Mouse (Mus musculus) stomach, embryonic 16.5 days (tissue): ENCODE measurements around the gene Tcf23. TPM values are rescaled to one million over a fixed set of nuclear protein-coding genes. Genes with fewer than 3 reads are reported as not detected.
A peak's percentile ranks its signal among the peaks of the same experiment; 100 is the strongest.

ENCODE experiments used
- ATAC-seq: fragments of 200-750 bp; cut with Nextera tagmentation; 2 replicates; pipeline ENCODE4 v1.8.0; 2017; ENCODE audit warnings: moderate number of reproducible peaks, moderate TSS enrichment; ENCODE audit not compliant: insufficient read depth, low FRiP score
- H3K27ac ChIP-seq: fragments of 300-500 bp; sonication (generic); 2 replicates; pipeline ENCODE4 v1.5.1; 2014; ENCODE audit warnings: low read length
- H3K27me3 ChIP-seq: fragments of 300-500 bp; sonication (generic); 2 replicates; pipeline ENCODE4 v1.6.1; 2014; ENCODE audit warnings: low read length, control low read depth, mixed read lengths; ENCODE audit not compliant: control insufficient read depth, insufficient read depth
- H3K36me3 ChIP-seq: fragments of 300-500 bp; sonication (generic); 2 replicates; pipeline ENCODE4 v1.6.1; 2014; ENCODE audit warnings: low read length; ENCODE audit not compliant: control insufficient read depth, insufficient read depth
- H3K4me1 ChIP-seq: fragments of 300-500 bp; sonication (generic); 2 replicates; pipeline ENCODE4 v1.6.1; 2014; ENCODE audit warnings: low read length, control low read depth, mixed read lengths; ENCODE audit not compliant: control insufficient read depth, insufficient read depth
- H3K4me2 ChIP-seq: fragments of 300-500 bp; sonication (generic); 2 replicates; pipeline ENCODE4 v1.6.1; 2014; ENCODE audit warnings: low read depth, low read length, mixed read lengths
- H3K4me3 ChIP-seq: fragments of 300-500 bp; sonication (generic); replicated peaks from 2 replicates; pipeline ENCODE4 v1.5.1; 2014; ENCODE audit warnings: mild to moderate bottlenecking, low read length
- H3K9ac ChIP-seq: fragments of 300-500 bp; sonication (generic); 2 replicates; pipeline ENCODE4 v1.6.1; 2014; ENCODE audit warnings: low read length
- H3K9me3 ChIP-seq: fragments of 300-500 bp; sonication (generic); replicated peaks from 2 replicates; pipeline ENCODE4 v1.6.1; 2016; ENCODE audit warnings: low read length, control low read depth; ENCODE audit not compliant: control insufficient read depth
- WGBS: fragments of 180-500 bp; shearing (Covaris S2); extraction: QIAGEN DNeasy Blood & Tissue Kit; methylation state at CpG from one replicate; pipeline ENCODE4 v1.1.7; 2014; 5-methylcytosine and 5-hydroxymethylcytosine counted together
- polyA plus RNA-seq: library from polyadenylated mRNA; unstranded; fragments of >200 nt; fragmentation: Nextera tagmentation; extraction: Ambion mirVana; gene quantifications from 2 replicates; pipeline ENCODE4 v1.2.1, GENCODE M21; 2015

Gene Tcf23
- polyA plus RNA-seq, 1 experiment from 2014 or later, result 1.1 TPM

GRCm38 (mm10) chr5:30955751-30956150 is 12.7 kb upstream of the Tcf23 start:
- WGBS, result 88% methylated on average over 6 of the region's 6 CpGs
- Histone ChIP-seq H3K9me3 (no peaks in the 10 kb centered on the region), H3K36me3 (peaks cover 26% of the 10 kb centered on the region; the same call in 1 of the 2 replicates)

DNA sequence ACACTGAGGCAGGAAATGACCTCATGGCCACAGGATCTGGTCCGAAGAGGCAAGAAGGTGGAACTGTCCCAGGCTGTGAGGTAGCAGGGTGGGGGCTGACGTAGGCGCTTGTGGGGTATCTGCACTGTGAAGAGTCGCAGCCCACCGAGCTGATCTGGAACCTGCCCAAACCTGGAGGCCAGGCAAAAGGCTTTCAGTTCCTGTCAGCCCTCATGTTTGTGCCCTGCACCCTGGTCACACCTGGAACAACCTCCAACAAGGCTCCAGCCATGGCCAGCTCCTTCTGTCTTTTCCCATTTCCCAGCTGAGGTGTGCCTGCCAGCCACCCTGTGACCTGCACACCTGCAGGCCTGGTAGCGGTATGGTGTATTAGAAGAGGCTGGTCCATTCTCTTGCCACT is 10.6 kb upstream of the Tcf23 start:
- peak overlapping the region; percentile 84 for H3K4me2 ChIP-seq
- H3K9ac ChIP-seq, result no peak overlapping the region; the same call in 1 of the 2 replicates
- H3K4me1 ChIP-seq, result peaks cover 19% of the 10 kb centered on the region
- no peak for ATAC-seq
- no peaks in the 10 kb centered on the region for H3K9me3 ChIP-seq
- peak overlapping the region; percentile 10; the same call in 1 of the 2 replicates for H3K4me3 ChIP-seq
- no peaks in the 10 kb centered on the region for H3K27me3 ChIP-seq
- 93% methylated on average over 6 of the region's 6 CpGs for WGBS
- H3K36me3 ChIP-seq, result peaks cover 22% of the 10 kb centered on the region; the same call in 1 of the 2 replicates
- H3K27ac ChIP-seq, result no peak overlapping the region

More at GRCm38 (mm10) chr5:30955751-30956150, 12.7 kb upstream of the Tcf23 start:
- H3K4me2 ChIP-seq, result no peak overlapping the region
- no peak overlapping the region for H3K27ac ChIP-seq
- ATAC-seq, result no peak
- no peaks in the 10 kb centered on the region for H3K27me3 ChIP-seq
- peaks cover 21% of the 10 kb centered on the region for H3K4me1 ChIP-seq
- H3K9ac ChIP-seq, result no peak overlapping the region
- no peak overlapping the region for H3K4me3 ChIP-seq

DNA sequence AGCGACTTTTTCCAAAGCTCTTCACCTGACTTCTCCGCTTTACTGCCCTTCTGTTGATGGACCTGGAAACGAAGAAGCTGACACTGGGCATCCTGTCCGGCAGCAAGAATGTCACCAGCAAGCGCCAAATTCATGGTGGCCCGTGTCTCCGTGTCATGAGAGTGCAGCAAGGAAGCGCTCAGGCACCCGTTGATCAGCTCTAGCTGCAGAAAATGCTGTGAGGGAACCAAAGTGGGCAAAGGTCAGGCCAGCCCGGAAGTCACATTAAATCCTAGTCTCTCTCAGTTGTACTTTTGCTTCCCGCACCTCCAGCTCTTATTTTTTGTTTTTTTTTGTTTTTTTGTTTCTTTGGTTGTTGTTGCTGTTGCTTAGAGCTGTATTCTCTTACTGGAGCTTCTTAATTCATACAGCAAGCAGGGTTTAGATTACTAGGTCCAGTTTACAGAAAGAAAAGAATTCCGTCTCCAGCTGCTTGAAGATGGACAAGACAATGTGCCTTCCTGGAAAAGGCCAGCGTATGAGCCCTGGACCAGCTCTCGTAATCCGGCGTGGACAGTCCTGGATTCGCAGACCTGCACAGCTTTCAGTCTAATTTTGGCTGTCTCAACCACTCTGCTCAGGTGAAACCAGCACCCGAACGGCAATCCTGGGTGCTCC is 9.1 kb upstream of the Tcf23 start:
- WGBS, result 23% methylated on average over 19 of the region's 19 CpGs

GRCm38 (mm10) chr5:30959966-30960501 is 8.4 kb upstream of the Tcf23 start, which contains the start of gene Preb:
Gene Preb, minus strand, starts transcription at chr5:30960361.
- Histone ChIP-seq H3K4me2 (peak within 1 kb of the TSS; percentile 84), H3K4me3 (peak within 1 kb of the TSS; percentile 77), H3K9me3 (no peaks in the 10 kb centered on the region), H3K4me1 (peaks cover 19% of the 10 kb centered on the region), H3K27ac (peak within 1 kb of the TSS; percentile 91), H3K36me3 (peaks cover 10% of the 10 kb centered on the region; the same call in 1 of the 2 replicates), H3K9ac (peak within 1 kb of the TSS; percentile 93), H3K27me3 (no peaks in the 10 kb centered on the region)
- peak; percentile 98 for ATAC-seq
- WGBS, result under 1% methylated on average over 56 of the region's 56 CpGs

More for the DNA sequence above, 9.1 kb upstream of the Tcf23 start:
- H3K36me3 ChIP-seq, result peaks cover 16% of the 10 kb centered on the region; the same call in 1 of the 2 replicates
- peak overlapping the region; percentile 91 for H3K27ac ChIP-seq
- H3K4me1 ChIP-seq, result peaks cover 19% of the 10 kb centered on the region
- peak; percentile 4; the same call in 1 of the 2 replicates for ATAC-seq
- H3K9me3 ChIP-seq, result no peaks in the 10 kb centered on the region
- peak overlapping the region; percentile 93 for H3K9ac ChIP-seq
- H3K4me3 ChIP-seq, result peak overlapping the region; percentile 77
- no peaks in the 10 kb centered on the region for H3K27me3 ChIP-seq
- H3K4me2 ChIP-seq, result peak overlapping the region; percentile 84

DNA sequence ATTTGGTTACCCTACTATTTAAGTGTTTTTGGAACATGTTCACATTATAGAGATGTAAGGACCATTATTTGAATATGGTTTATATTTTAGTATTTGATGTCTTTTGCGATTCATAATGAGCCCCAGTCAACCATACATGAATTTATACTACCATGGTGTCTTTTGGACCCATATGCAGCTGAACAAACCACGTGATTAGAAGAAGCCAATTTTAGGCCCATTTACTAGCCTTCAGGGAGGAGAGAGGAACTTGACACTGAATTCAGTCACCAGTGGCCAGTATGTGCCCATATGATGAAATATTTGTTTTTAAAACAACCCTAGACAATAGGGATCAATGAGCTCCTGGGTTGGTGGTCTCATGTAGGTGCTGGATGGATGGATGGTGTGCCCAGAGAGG is 7.6 kb upstream of the Tcf23 start:
- H3K9ac ChIP-seq, result peak overlapping the region; percentile 93; the same call in 1 of the 2 replicates

DNA sequence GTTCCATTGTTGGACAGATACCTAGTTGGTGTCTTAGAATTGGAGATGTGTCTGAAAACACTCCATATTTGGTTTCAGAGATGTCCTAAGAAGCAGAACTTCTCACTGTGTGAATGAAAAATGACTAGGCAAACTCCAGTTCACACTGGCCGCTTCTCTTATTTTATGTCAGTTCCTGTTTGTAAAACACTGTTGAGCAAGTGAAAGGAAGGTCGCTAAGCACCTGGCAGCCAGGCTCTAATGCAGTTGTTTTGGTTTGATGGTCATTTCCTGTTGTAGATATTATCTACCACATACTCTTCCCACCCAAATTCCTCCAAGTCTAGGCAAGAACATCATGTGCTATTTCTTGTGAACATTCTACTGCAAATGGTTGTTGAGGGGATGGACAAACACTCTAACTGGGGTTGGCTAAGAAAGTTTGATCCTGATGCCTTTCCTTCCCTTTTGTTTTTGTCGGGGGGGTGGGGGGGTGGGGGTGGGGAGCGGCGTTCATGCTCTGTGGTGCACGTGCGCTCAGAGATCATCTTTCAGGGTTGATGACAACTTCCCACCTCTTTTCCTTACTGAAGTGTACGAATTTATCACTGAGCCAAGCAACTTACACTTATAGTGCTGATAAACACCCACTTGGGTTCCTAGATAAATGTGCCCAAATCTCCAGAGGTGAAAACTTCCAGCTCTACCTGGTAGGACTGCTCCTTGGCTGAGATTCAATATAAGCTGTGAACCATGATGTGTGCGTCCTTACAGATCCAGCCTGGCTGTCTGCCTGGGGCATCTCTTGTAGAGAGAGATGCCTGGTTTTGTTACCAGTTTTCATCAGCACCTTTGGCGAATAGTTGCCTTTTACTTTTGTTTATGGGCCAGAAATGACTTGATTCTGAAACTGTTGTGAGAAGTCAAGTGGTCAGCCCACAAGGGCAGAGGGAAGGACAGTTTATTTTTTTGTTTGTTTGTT is 6.6 kb upstream of the Tcf23 start:
- no peak for ATAC-seq
- H3K27me3 ChIP-seq, result no peaks in the 10 kb centered on the region
- peaks cover 10% of the 10 kb centered on the region; the same call in 1 of the 2 replicates for H3K36me3 ChIP-seq
- H3K4me2 ChIP-seq, result no peak overlapping the region
- no peaks in the 10 kb centered on the region for H3K9me3 ChIP-seq
- H3K4me3 ChIP-seq, result no peak overlapping the region
- H3K4me1 ChIP-seq, result peaks cover 19% of the 10 kb centered on the region
- 65% methylated on average over 10 of the region's 10 CpGs for WGBS
- H3K27ac ChIP-seq, result no peak overlapping the region
- no peak overlapping the region for H3K9ac ChIP-seq

More for the DNA sequence above, 7.6 kb upstream of the Tcf23 start:
- peak overlapping the region; percentile 66; the same call in 1 of the 2 replicates for H3K27ac ChIP-seq
- 84% methylated on average over 2 of the region's 2 CpGs for WGBS
- H3K36me3 ChIP-seq, result peaks cover 10% of the 10 kb centered on the region; the same call in 1 of the 2 replicates
- peaks cover 19% of the 10 kb centered on the region for H3K4me1 ChIP-seq
- peak overlapping the region; percentile 61 for H3K4me2 ChIP-seq
- peak overlapping the region; percentile 77 for H3K4me3 ChIP-seq
- no peaks in the 10 kb centered on the region for H3K27me3 ChIP-seq
- no peaks in the 10 kb centered on the region for H3K9me3 ChIP-seq
- no peak for ATAC-seq

DNA sequence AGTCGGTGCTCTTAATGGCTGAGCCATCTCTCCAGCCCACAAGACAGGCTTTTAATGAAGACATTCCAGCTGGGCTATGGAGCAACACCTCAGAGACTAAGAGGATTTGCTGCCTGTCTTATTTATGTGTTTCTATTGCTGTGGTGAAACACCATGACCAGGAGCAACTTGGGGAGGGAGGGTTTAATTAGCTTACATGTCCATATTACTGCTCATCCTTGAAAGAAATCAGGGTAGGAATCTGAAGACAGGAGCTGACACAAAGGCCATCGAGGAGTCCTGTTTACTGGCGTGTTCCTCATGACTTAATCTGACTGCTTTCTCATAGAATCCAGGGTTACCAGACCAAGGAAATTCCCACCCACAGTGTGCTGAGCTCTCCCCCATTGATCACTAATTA is 4.5 kb upstream of the Tcf23 start:
- no peak for ATAC-seq
- Histone ChIP-seq H3K27ac (no peak overlapping the region), H3K4me1 (peaks cover 4% of the 10 kb centered on the region), H3K9me3 (no peaks in the 10 kb centered on the region), H3K27me3 (no peaks in the 10 kb centered on the region), H3K36me3 (no peaks in the 10 kb centered on the region), H3K9ac (no peak overlapping the region), H3K4me2 (no peak overlapping the region), H3K4me3 (no peak overlapping the region)
- WGBS, result 79% methylated on average over 3 of the region's 3 CpGs

DNA sequence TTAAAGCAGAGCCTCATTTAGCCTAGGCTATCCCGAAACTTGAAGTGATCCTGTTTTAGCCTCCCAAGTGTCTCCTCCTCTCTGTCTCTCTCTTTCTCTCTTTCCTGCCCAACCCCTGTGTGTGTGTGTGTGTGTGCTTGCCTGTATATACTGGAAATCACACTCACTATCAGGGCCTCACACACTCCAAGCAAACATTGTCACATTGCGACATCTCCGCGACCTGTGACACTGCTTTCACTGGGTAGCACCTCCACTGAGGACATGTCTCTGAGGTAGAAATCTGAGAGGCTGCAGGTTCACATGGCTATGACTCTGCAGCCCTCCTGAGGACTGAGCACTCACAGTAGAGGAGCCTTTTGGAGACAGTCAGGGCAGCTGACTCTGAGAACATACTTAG is 2.3 kb upstream of the Tcf23 start:
- Histone ChIP-seq H3K27me3 (no peaks in the 10 kb centered on the region), H3K27ac (no peak overlapping the region), H3K9me3 (no peaks in the 10 kb centered on the region), H3K4me1 (no peaks in the 10 kb centered on the region), H3K36me3 (no peaks in the 10 kb centered on the region), H3K4me2 (no peak overlapping the region), H3K4me3 (no peak overlapping the region), H3K9ac (no peak overlapping the region)
- WGBS, result 79% methylated on average over 4 of the region's 4 CpGs
- no peak for ATAC-seq
